Mouse (Mus musculus) hindbrain, embryonic 11.5 days (tissue): ENCODE results near the gene Bcl2. TPM values are rescaled to one million over a fixed set of nuclear protein-coding genes. Genes with fewer than 3 reads are reported as not detected.

Source experiments
- ATAC-seq: fragments of 200-750 bp; cut with Nextera tagmentation; 2 replicates; pipeline ENCODE4 v1.8.0; 2017; ENCODE audit warnings: mild to moderate bottlenecking, moderate TSS enrichment, moderate library complexity; ENCODE audit not compliant: low FRiP score
- DNase-seq: peaks from one replicate; pipeline ENCODE4 v3.0.0-alpha.2; 2015; ENCODE audit warnings: low spot score
- H3K27ac ChIP-seq: fragments of 300-500 bp; sonication (generic); 2 replicates; pipeline ENCODE4 v1.5.1; 2014; ENCODE audit warnings: mild to moderate bottlenecking, low read depth, low read length
- H3K27me3 ChIP-seq: fragments of 300-500 bp; sonication (generic); 2 replicates; pipeline ENCODE4 v1.6.1; 2014; ENCODE audit warnings: mild to moderate bottlenecking, low read length, moderate library complexity, mixed read lengths; ENCODE audit not compliant: control insufficient read depth, insufficient read depth
- H3K36me3 ChIP-seq: fragments of 300-500 bp; sonication (generic); 2 replicates; pipeline ENCODE4 v1.6.1; 2014; ENCODE audit warnings: mild to moderate bottlenecking, low read length, moderate library complexity, mixed read lengths; ENCODE audit not compliant: control insufficient read depth, insufficient read depth
- H3K4me1 ChIP-seq: fragments of 300-500 bp; sonication (generic); replicated peaks from 2 replicates; pipeline ENCODE4 v1.6.1; 2014; ENCODE audit warnings: low read length, mixed read lengths; ENCODE audit not compliant: control insufficient read depth, insufficient read depth
- H3K4me2 ChIP-seq: fragments of 300-500 bp; sonication (generic); replicated peaks from 2 replicates; pipeline ENCODE4 v1.6.1; 2014; ENCODE audit warnings: mild to moderate bottlenecking, low read depth, low read length
- H3K4me3 ChIP-seq: fragments of 300-500 bp; sonication (generic); 2 replicates; pipeline ENCODE4 v1.5.1; 2014; ENCODE audit warnings: low read depth, low read length
- H3K9ac ChIP-seq: fragments of 300-500 bp; sonication (generic); 2 replicates; pipeline ENCODE4 v1.6.1; 2014; ENCODE audit warnings: low read depth, low read length
- H3K9me3 ChIP-seq: fragments of 300-500 bp; sonication (generic); 2 replicates; pipeline ENCODE4 v1.6.1; 2016; ENCODE audit warnings: low read length; ENCODE audit not compliant: control insufficient read depth
- WGBS: fragments of 180-500 bp; shearing (Covaris S2); extraction: QIAGEN DNeasy Blood & Tissue Kit; methylation state at CpG from one replicate; pipeline ENCODE4 v1.1.7; 2014; 5-methylcytosine and 5-hydroxymethylcytosine counted together
- polyA plus RNA-seq: library from polyadenylated mRNA; unstranded; fragments of >200 nt; fragmentation: Nextera tagmentation; extraction: Ambion mirVana; gene quantifications from 2 replicates; pipeline ENCODE4 v1.2.1, GENCODE M21; 2014

The Bcl2 gene
- polyA plus RNA-seq: 5.9 and 6.9 TPM in 2 replicates

DNA sequence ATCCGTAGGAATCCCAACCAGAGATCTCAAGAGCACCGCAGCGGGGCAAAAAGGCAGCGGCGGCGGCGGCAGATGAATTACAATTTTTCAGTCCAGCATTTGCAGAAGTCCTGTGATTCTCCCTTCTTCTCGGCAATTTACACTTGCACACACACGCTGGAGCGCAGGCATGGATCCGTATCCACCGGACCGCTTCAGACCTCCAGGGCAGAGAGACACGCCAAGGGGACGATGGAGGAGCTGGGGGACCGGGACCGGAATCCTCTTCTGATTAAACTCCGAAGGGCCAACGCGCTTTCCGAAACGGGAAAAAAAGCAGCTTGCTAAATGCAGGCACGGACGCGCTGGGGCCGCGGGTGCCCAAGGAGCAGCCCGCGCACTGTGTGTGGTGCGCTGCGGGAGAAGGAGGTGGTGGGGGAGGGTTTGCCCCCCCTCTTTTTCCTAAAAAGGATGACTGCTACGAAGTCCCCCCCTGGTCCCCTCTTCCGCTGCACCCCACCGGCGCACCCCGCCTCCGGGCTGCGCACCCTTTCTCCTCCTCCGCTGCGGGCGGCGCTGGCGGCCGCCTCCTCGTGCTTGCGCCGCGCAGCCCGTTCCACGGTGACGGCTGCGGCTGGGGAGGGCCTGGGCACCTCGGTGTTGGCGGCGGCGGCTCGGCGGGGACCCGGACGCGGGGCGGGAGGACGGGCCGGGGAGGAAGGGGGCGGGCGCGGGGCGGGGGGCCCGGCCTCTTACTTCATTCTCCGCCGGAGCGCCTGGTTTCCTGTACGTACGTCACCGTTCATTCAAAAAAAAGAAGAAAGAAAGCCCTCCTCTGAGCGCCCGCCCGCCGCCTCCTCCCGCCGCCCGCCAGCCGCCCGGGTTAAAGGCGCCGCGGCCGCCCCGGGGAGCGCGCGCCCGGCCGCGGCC is at the start of gene Bcl2:
Bcl2 (minus strand) TSS at position 654 of the 909 bp plus-strand sequence.
- peak within 1 kb of the TSS; percentile 79 for H3K27ac ChIP-seq
- H3K9me3 ChIP-seq: no peaks in the 10 kb centered on the region
- DNase-seq: peak; percentile 76
- H3K9ac ChIP-seq: peak within 1 kb of the TSS; percentile 88
- no peaks in the 10 kb centered on the region; the same call in 1 of the 2 replicates for H3K4me1 ChIP-seq
- no peaks in the 10 kb centered on the region for H3K36me3 ChIP-seq
- 0% methylated on average over 47 of the region's 95 CpGs for WGBS
- H3K27me3 ChIP-seq: no peaks in the 10 kb centered on the region; the same call in 1 of the 2 replicates
- peak within 1 kb of the TSS; percentile 66 for H3K4me2 ChIP-seq
- H3K4me3 ChIP-seq: peak within 1 kb of the TSS; percentile 74
- ATAC-seq: peak; percentile 87

DNA sequence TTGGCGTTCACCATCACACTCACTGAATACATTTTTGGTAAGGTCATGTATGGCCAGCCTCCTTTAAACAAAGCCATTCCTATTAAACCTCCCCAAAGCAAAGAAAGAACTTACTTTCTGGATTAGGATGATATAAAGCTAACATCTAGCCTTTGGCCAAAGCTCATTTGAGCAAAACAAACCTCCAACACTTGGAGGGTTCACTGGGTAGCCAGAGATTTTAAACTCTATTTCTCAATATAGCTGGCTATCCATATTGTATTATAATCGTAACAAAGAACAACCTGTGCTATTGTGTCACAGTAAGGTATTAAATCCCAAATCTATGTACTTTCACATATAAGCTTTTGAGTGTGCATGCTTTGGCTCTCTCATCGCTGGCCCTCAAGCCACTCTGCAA is 46.7 kb upstream of the Bcl2 start:
- Histone ChIP-seq H3K9ac (no peak overlapping the region), H3K27ac (no peak overlapping the region), H3K4me1 (no peaks in the 10 kb centered on the region), H3K27me3 (no peaks in the 10 kb centered on the region), H3K9me3 (no peaks in the 10 kb centered on the region), H3K4me2 (no peak overlapping the region), H3K36me3 (no peaks in the 10 kb centered on the region), H3K4me3 (no peak overlapping the region)
- DNase-seq: no peak
- WGBS: 90% methylated on average over 3 of the region's 3 CpGs
- no peak for ATAC-seq

DNA sequence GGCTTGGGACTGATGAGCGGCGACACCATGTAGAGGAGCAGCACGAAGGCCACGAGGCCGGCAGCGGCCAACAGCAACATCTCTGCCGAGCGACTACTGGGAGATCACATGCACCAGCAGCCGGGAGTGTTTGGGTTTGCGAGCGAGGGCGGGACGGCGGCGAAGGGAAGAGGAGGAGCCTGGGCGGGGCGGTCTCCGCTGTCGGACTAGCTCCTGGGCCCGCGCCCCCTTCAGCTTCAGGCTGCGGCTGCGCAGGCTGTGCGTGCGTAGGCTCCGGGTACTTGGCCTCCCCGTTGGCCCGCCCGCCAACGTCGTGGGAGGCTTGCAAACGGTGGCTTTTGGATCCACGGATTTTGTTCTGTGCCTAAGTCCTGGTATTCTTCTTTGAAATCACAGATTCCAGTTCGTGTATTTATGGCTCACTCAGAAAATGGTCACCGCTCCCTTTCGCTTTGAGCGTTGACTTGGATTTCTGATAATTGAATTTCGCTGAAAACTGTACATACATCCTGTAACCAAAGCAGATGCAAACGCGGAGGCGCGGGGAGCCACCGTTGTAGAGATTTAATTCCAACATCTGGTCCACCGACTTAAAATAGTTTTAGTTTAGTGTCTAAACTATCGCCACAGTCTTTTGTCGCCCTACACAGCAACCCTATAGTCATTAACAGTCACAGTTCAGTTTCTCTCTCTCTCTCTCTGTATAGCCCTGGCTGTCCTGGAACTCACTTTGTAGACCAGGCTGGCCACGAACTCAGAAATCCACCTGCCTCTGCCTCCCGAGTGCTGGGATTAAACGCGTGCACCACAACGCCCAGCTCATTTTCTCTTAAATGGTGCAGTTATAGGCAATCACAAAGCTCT is 45.7 kb upstream of the Bcl2 start, which contains the start of gene Kdsr:
Kdsr (minus strand) TSS at position 156 of the 864 bp plus-strand sequence.
- WGBS: 3% methylated on average over 51 of the region's 51 CpGs
- Histone ChIP-seq H3K36me3 (no peaks in the 10 kb centered on the region), H3K9me3 (no peaks in the 10 kb centered on the region)

DNA sequence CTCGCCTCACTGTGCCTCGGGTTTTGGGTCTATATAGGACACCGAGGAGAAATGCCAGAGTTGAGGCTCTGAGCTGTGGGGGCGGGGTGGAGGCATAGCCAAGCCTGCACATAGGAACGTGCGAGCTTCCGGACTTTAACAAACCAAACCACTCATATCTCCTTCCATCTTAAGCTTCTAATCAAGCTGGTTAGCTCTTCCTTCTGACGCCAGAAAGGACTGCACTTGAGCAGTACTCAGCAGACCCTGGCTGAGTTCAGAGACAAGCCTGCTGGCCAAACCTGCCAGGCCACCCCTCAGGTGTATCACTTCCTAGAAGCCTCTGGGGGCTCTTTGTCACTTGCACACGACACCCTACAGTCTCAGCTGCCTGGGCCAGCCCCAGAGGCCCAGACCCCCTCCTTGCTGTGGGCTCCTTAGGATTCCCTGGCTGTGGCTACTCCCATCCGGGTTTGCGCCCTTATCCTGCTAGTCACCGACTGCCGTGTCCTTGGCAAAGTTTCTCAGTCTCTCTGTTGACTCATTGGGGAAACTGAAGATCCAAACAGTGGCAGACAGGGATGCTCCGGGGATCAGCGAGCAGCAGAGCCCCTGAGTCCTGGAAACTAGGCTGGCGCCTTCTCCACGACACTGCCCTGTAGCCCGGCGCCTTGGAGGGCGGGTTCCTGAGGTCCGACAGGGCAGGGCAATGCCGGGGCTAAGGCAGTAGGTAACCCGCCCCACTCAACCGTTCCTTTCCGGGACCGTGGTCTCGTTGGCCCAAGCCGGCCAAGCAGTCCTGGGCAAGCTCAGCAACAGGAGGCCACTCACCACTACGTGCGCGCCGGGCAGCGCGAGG is 44.9 kb upstream of the Bcl2 start:
- 6% methylated on average over 34 of the region's 34 CpGs for WGBS
- DNase-seq (no peak), ATAC-seq (peak; percentile 43)
- Histone ChIP-seq H3K27ac (peak overlapping the region; percentile 62; the same call in 1 of the 2 replicates), H3K4me1 (no peaks in the 10 kb centered on the region), H3K4me2 (peak overlapping the region; percentile 97), H3K9ac (peak overlapping the region; percentile 78), H3K36me3 (no peaks in the 10 kb centered on the region), H3K4me3 (peak overlapping the region; percentile 64), H3K27me3 (no peaks in the 10 kb centered on the region), H3K9me3 (no peaks in the 10 kb centered on the region)

More for the DNA sequence above, 45.7 kb upstream of the Bcl2 start, which contains the start of gene Kdsr:
- ATAC-seq: peak; percentile 99
- H3K27me3 ChIP-seq: no peaks in the 10 kb centered on the region
- peak within 1 kb of the TSS; percentile 78 for H3K9ac ChIP-seq
- peak within 1 kb of the TSS; percentile 97 for H3K4me2 ChIP-seq
- peak within 1 kb of the TSS; percentile 64 for H3K4me3 ChIP-seq
- H3K27ac ChIP-seq: peak within 1 kb of the TSS; percentile 76
- H3K4me1 ChIP-seq: no peaks in the 10 kb centered on the region
- DNase-seq: peak; percentile 95

DNA sequence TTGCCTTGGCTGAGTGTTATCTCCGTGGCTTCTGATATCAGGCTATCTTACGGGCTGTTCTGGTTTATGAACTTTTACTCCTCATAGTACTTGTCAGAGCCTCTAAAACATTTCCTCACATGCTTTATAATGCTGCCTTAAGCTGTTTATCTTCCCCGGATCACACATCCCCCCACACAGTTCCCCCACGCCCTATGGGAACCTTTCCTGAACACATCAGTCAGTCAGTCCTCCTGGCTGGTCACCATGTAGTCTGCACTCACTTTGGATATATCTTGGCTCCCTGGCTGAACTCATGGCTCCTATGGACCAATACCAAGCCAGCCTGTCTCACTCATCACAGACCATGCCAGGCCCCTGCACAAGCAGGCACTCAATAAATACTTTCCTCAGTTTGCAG is 42.6 kb upstream of the Bcl2 start:
- Histone ChIP-seq H3K4me2 (no peak overlapping the region), H3K27me3 (no peaks in the 10 kb centered on the region), H3K27ac (no peak overlapping the region), H3K9ac (no peak overlapping the region), H3K9me3 (no peaks in the 10 kb centered on the region), H3K4me1 (no peaks in the 10 kb centered on the region), H3K36me3 (no peaks in the 10 kb centered on the region), H3K4me3 (no peak overlapping the region)
- WGBS: 94% methylated on average over 4 of the region's 4 CpGs
- ATAC-seq: no peak
- no peak for DNase-seq

DNA sequence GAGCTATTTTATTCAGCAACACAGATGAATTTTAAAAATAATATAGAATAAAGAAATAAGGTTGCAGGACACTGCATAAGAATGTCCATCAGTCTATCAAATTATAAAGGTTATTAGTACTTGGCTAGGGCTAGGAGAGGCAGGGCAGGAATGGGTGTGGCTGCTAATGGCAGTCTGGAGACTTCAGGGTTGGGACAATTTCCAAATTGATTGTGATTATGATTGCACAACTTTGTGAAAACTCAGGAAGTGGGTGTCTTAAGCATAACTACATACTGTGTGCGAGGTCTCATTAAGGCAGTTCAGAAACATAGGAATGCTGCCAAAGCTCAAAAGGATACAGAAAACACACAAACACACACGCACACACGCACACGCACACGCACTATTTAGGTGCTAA is 37.9 kb upstream of the Bcl2 start:
- WGBS: 90% methylated on average over 5 of the region's 5 CpGs
- Histone ChIP-seq H3K9me3 (no peaks in the 10 kb centered on the region), H3K9ac (no peak overlapping the region), H3K4me2 (no peak overlapping the region), H3K4me3 (no peak overlapping the region), H3K27ac (no peak overlapping the region), H3K27me3 (no peaks in the 10 kb centered on the region), H3K4me1 (no peaks in the 10 kb centered on the region), H3K36me3 (no peaks in the 10 kb centered on the region)
- ATAC-seq: no peak
- no peak for DNase-seq

DNA sequence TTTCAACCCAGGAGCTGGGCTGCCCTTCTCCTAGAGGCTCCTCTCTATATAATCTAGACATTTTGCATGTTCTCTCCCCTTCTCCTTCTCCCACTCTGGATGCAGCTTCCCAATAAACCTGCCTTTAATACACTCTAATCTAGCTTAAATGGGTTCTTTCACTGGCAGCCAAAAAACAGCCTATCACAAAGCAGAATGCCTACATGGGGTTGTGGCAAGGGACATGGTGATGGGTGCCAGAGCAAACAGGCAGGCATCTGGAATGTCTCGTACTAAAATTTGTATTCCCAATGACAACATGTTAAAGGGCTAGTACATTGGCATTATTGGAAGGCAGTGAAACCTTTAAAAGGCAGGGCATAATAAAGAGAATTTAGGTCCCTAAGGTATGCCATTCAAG is 36.6 kb upstream of the Bcl2 start:
- H3K4me2 ChIP-seq: no peak overlapping the region
- 96% methylated on average over 1 of the region's 1 CpGs for WGBS
- H3K9ac ChIP-seq: no peak overlapping the region
- no peaks in the 10 kb centered on the region for H3K4me1 ChIP-seq
- no peaks in the 10 kb centered on the region for H3K27me3 ChIP-seq
- H3K36me3 ChIP-seq: no peaks in the 10 kb centered on the region
- ATAC-seq (no peak), DNase-seq (no peak)
- H3K27ac ChIP-seq: no peak overlapping the region
- H3K9me3 ChIP-seq: no peaks in the 10 kb centered on the region
- no peak overlapping the region for H3K4me3 ChIP-seq
